Mouse (Mus musculus): ENCODE measurements around the gene 1700129C05Rik.

DNA sequence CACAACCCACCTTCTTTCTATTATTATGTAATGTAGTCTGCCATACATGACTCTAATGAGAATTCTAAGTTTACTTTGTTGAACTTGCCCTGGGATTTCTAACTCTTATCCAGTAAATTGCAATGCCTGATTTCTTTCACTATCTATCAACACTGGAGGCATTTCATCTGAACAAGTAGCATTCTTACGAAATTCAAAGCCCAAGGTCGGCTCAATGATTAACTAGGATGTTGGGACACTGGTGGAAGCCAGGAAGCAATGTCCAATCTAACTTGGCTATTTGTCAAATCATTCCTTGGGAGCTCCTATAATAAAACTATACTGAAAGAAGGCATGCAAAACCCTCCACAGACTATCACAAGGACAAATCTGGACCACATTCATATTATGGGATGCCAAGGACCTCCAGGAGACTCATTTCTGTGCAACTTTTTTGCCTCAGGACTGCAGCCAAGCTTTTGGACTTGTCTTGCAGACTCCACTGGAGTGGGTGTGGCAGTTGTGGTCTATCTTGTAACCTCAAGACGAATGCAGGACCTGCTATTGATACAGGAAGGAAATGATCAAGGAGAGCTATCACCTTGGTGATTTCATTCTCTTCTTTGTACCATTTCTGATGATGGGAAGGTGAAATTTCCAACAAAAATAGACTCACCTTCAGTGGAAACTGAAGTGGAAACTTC is 14.5 kb upstream of the 1700129C05Rik start:
- TF ChIP-seq POLR2A (IDR thresholded peaks at IDR 0.05; ENCODE audit: borderline replicate concordance, extremely low read depth, low read depth, low read length) (no peak), CTCF (IDR thresholded peaks at IDR 0.05; ENCODE audit: insufficient read depth, low read length) (no peak)
